Mouse (Mus musculus) regulatory T cell (primary cell): ENCODE measurements at regions not wholly inside any gene's neighbourhood (a gene's known extent, or its start where the extent isn't known, plus 50 kb on each side); places are given as distances from the start of the nearest gene placed in this dataset.

Experiments used
- in situ Hi-C: fragments of 300-600 bp; cut with MboI, MseI; formaldehyde crosslinking; loops from one replicate; pipeline ENCODE4 v1.15.1; 2025; ENCODE audit warnings: high pct_unique_total_duplicates

DNA sequence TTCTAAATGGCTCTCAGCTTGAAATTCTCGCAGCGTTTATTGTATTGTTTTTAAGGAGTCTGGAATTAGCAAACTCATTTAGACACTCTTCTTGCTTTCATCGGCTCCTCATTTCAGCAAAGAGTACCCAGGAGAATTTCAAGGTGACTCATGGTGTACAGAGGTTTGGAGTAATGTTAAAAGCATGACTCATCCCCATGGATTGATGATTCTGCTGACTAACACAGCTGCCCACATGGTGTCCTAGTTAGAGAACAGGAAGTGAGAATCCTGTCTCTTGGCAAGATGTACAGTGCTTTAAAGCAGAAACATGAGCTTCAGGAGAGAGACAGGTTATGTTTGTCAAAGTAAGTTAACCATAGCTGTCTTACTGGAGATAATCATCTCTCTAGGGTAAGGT is 1133.6 kb upstream of the Cited2 start:
- in situ Hi-C loops = no loop called here

- in situ Hi-C loops = no loop called here
Measured at GRCm38 (mm10) chr10:16592870-16593269, 1130.1 kb upstream of the Cited2 start.

DNA sequence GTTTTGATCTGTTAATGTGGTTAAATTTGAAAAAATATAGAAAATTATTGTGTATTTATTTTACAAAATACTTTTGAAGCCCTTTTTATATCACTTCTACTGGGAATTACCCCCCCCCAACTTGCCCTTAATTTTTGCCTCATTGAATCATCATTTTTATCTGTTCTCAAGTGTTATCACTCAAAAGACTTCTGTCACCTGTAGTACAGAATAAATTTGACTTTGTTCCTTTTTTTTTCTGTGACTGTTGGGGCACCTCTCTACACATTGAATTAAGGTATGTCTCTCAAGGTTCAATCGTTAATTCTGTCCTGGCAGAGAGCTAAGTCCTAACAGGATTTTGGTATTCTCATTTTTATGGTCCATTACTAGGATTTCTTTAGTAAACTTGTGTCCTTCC is 1123.0 kb upstream of the Cited2 start:
- in situ Hi-C loops = no loop called here

- in situ Hi-C loops = no loop called here
Measured at GRCm38 (mm10) chr10:16600551-16601224, 1122.3 kb upstream of the Cited2 start.

DNA sequence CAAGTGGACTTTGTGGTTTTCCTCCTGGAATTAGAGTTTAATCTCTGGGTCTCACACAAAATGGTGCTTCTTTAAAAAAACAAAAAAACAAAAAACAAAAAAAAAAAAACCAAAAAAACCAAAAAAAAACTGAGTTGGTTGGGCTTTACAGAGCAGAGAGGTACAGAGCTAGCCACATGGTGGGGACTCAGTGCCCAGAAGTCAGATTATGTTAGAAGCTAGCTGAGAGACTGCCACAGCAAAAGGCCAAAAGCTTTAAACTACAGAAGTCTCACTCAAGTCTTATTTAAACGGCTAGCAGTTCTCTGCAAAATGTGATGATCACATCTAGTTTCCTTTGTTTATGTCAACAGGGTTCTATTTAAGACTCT is 1121.8 kb upstream of the Cited2 start:
- in situ Hi-C loops = no loop called here

- in situ Hi-C loops = no loop called here
Measured at GRCm38 (mm10) chr10:16608339-16608738, 1114.7 kb upstream of the Cited2 start.

- in situ Hi-C loops = no loop called here
Measured at GRCm38 (mm10) chr10:16618752-16619151, 1104.3 kb upstream of the Cited2 start.

- in situ Hi-C loops = no loop called here
Measured at GRCm38 (mm10) chr10:16619584-16619983, 1103.4 kb upstream of the Cited2 start.

- in situ Hi-C loops = loop anchor here (10.0 kb wide), 1 partner anchor 1104 kb away; the partner anchor contains the start of gene Cited2
Measured at GRCm38 (mm10) chr10:16620804-16621559, 1102.0 kb upstream of the Cited2 start.

GRCm38 (mm10) chr10:16622821-16623220 is 1100.2 kb upstream of the Cited2 start:
- in situ Hi-C loops = loop anchor here (10.0 kb wide), 1 partner anchor 1102 kb away; the partner anchor contains the start of gene Cited2

- in situ Hi-C loops = no loop called here
Measured at GRCm38 (mm10) chr10:16633236-16633635, 1089.8 kb upstream of the Cited2 start.

DNA sequence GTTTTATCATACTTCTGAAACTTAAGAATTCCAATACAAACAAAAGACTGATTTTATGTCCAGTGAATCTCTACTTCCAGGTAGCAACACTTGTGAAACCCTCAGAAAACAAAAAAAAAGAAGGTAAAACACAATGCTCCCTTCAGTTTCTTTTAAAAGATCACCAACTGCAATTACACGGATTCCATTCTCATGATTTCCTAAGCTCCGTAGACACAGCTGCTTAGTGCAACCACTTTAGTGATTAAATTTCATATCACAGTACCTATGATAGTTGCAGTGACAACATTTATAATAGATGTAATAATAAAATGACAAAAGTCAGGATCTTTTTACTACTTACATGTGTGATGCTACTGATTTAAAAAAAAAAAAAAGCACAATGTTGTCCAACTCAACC is 1087.6 kb upstream of the Cited2 start:
- in situ Hi-C loops = no loop called here

DNA sequence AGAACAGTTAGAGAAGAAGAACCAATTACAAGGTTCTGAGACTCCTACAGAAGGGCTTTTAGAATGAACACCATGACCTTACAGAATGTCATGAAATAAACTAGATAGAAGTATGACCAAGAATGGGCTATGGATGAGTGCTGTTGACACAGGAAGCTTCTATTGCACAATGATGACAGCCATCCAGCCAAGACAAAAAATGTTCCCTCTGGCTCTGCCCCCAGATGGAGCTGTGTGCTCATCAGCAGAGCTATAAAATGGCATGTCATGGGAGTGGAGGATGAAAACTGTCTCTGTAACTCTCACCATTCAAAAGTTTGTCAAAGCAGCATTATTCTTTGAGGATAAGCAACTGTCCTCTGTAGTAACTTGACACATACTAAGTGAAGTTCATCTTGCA is 1086.0 kb upstream of the Cited2 start:
- in situ Hi-C loops = no loop called here

- in situ Hi-C loops = no loop called here
Measured at GRCm38 (mm10) chr10:16638111-16638510, 1084.9 kb upstream of the Cited2 start.

GRCm38 (mm10) chr10:16640136-16640535 is 1082.9 kb upstream of the Cited2 start:
- in situ Hi-C loops = no loop called here

DNA sequence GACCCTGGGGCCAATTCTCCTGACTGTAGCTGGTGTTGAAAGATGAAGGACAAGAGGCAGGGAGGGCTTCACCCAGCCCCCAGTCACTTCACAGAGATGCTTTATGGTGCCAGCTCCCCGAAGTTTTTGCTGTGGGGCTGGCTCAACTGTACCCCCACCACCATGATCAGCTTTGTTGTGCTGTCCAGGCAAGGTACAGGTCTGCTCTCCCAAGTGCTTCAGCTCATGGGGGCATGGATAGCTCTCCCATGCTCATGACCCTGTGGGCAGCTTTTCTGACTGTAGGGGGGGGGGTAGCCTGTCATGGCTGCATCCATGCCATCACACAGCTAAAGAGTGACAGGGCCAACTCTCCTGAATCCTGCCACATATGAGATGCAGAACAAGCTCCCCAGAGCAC is 1072.9 kb upstream of the Cited2 start:
- in situ Hi-C loops = no loop called here

- in situ Hi-C loops = no loop called here
Measured at GRCm38 (mm10) chr10:16652450-16652849, 1070.6 kb upstream of the Cited2 start.

GRCm38 (mm10) chr10:16664483-16664882 is 1058.5 kb upstream of the Cited2 start:
- in situ Hi-C loops = no loop called here

GRCm38 (mm10) chr10:16670286-16670685 is 1052.7 kb upstream of the Cited2 start:
- in situ Hi-C loops = no loop called here

DNA sequence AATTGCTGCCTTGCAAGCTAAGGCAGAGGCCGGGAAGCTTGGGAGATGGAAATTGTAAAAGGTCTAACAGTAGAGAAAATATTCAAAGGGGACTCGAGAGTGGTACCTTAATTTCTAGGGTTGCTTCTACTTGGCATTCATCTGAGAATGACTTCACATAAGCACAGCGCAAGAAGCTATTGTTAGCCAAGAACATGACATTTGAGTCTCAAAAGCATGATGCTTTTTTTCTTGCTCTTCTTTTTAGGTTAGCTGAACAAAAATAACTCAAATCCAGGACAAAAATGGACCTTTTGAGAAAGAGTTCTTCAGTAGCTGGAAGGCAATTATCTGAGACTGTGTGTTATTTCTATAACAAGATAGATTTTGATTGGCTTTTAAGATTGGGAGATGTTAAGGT is 1042.0 kb upstream of the Cited2 start:
- in situ Hi-C loops = no loop called here

DNA sequence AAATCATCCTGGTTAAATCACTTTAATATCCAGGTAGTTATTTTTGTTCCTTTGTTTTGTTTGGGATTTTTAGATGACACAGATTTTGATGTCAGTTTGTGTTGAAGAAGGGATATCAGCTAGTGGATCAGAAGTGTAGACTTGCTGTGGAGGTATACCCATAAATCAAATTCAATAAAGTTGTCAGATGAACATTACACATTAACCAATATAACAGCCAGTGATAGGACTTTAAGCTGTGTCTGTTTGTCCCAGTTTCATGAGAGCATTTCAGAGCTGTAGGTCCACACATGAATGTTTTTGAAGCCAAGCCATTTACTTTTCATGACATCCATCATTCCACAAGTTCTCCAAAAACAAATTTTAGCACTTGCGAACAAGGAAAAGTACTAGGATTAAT is 1037.7 kb upstream of the Cited2 start:
- in situ Hi-C loops = no loop called here

DNA sequence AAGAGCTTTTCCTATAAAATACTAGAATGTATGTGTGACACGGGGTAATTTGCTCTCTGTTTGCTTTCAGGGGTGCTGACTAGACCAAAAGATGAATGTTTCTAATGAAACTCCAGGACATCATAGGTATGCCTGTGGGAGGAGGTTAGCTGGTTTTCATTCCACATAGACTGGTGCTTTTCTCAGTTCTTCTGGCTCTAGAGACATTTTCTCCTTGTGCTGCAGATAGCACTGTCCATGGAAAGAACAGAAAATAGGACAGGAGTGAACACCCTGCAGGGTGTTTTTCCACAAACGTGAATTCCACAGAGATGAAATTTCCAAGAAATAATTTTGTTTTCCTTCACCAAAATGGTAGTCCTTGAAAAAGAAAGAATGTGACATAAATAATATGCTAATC is 1016.0 kb upstream of the Cited2 start:
- in situ Hi-C loops = no loop called here

GRCm38 (mm10) chr10:16713143-16713542 is 1009.9 kb upstream of the Cited2 start:
- in situ Hi-C loops = no loop called here
